Mouse (Mus musculus) forebrain, embryonic 15.5 days (tissue): Measurements from ENCODE around the gene Nrarp. TPM values are rescaled to one million over a fixed set of nuclear protein-coding genes. Genes with fewer than 3 reads are reported as not detected.

ENCODE experiments used
- ATAC-seq: fragments of 200-750 bp; cut with Nextera tagmentation; replicated peaks from 2 replicates; pipeline ENCODE4 v1.8.0; 2017; ENCODE audit warnings: mild to moderate bottlenecking, moderate TSS enrichment, moderate library complexity
- H3K27ac ChIP-seq: fragments of 300-500 bp; sonication (generic); replicated peaks from 2 replicates; pipeline ENCODE4 v1.5.1; 2015; ENCODE audit warnings: mild to moderate bottlenecking, inconsistent platforms
- H3K27me3 ChIP-seq: fragments of 300-500 bp; sonication (generic); 2 replicates; pipeline ENCODE4 v1.6.1; 2015; ENCODE audit warnings: inconsistent platforms
- H3K36me3 ChIP-seq: fragments of 300-500 bp; sonication (generic); 2 replicates; pipeline ENCODE4 v1.6.1; 2015; ENCODE audit warnings: mild to moderate bottlenecking, inconsistent platforms
- H3K4me1 ChIP-seq: fragments of 300-500 bp; sonication (generic); 2 replicates; pipeline ENCODE4 v1.6.1; 2015; ENCODE audit warnings: inconsistent platforms
- H3K4me2 ChIP-seq: fragments of 300-500 bp; sonication (generic); replicated peaks from 2 replicates; pipeline ENCODE4 v1.6.1; 2015; ENCODE audit warnings: mild to moderate bottlenecking, inconsistent platforms
- H3K4me3 ChIP-seq: fragments of 300-500 bp; sonication (generic); 2 replicates; pipeline ENCODE4 v1.5.1; 2015; ENCODE audit warnings: mild to moderate bottlenecking, inconsistent platforms
- H3K9ac ChIP-seq: fragments of 300-500 bp; sonication (generic); replicated peaks from 2 replicates; pipeline ENCODE4 v1.6.1; 2015; ENCODE audit warnings: mild to moderate bottlenecking, inconsistent platforms
- H3K9me3 ChIP-seq: fragments of 300-500 bp; sonication (generic); 2 replicates; pipeline ENCODE4 v1.6.1; 2016; ENCODE audit warnings: inconsistent platforms
- WGBS: fragments of 180-500 bp; shearing (Covaris S2); methylation state at CpG from one replicate; pipeline ENCODE4 v1.1.7; 2015; ENCODE audit warnings: mixed read lengths; 5-methylcytosine and 5-hydroxymethylcytosine counted together
- polyA plus RNA-seq: library from polyadenylated mRNA; unstranded; fragments of >200 nt; fragmentation: Nextera tagmentation; extraction: Ambion mirVana; gene quantifications from 2 replicates; pipeline ENCODE4 v1.2.1, GENCODE M21; 2015

Gene Nrarp
- polyA plus RNA-seq, 1 experiment from 2014 or later = 27.5 TPM

- Histone ChIP-seq H3K27ac (peak overlapping the region; percentile 69), H3K9me3 (no peaks in the 10 kb centered on the region), H3K36me3 (no peaks in the 10 kb centered on the region), H3K27me3 (no peaks in the 10 kb centered on the region), H3K4me2 (peak overlapping the region; percentile 84), H3K9ac (peak overlapping the region; percentile 59), H3K4me1 (peaks cover 40% of the 10 kb centered on the region), H3K4me3 (peak overlapping the region; percentile 49)
- WGBS = 9% methylated on average over 4 of the region's 4 CpGs
- peak; percentile 21 for ATAC-seq
Measured at GRCm38 (mm10) chr2:25167481-25167880, 13.1 kb upstream of the Nrarp start.

DNA sequence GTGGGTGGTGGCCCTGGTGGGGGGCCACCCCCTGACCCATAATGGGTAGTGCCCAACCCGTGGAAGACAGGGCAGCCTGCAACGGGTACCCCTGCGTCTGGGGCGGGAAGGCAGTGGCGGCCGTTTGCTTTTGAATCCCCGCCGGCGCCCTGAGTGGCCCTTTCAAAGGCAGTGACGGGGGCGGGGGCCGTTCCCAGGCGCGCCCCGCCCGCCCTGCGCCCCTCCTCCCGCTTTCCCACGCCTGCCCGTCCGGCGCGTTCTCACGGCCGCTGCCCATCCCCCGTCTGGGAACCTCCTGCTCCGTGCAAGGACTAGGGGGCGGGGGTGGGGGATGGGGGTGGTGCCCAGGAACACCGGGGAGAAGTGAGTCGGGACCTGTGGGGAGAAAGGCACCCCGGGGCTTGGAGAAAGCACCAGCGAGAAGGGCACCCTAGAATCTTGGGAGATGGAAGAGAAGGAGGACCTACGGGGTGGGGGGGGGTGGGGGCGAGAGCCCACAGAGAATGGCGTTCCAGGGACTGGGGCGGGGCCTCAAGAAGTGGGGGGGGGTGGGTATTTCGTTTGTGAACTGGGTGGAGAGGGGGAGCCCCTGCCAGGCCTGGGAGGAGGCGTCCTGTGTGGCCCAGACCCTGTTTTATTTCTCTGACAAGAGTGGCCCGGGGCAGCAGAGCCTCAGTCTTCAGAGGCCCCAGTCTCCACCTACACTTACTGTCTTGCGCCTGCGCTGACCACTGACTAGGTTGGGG lies 12.5 kb upstream of the Nrarp start:
- WGBS = under 1% methylated on average over 35 of the region's 41 CpGs
- Histone ChIP-seq H3K4me2 (peak overlapping the region; percentile 84), H3K36me3 (no peaks in the 10 kb centered on the region), H3K4me3 (peak overlapping the region; percentile 49), H3K4me1 (peaks cover 40% of the 10 kb centered on the region), H3K27me3 (no peaks in the 10 kb centered on the region), H3K9me3 (no peaks in the 10 kb centered on the region), H3K9ac (peak overlapping the region; percentile 59), H3K27ac (peak overlapping the region; percentile 69)
- ATAC-seq = peak; percentile 74

DNA sequence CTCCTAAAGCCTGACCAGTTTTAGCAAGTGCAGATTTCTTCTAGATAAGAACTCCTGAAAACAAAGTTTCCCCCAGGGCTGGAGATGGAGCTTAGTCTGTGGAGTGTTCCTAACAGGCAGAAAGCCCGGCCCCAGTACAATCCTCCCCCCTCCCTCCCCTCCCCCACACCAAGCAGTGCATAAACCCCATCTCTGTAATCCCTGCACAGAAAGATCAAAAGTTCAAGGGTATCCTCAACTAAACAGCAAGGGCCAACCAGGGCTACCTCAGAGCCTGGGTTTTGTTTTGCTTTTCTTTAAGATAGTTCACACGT lies 11.9 kb upstream of the Nrarp start:
- peak overlapping the region; percentile 49 for H3K4me3 ChIP-seq
- H3K9ac ChIP-seq = 0 out of 2 replicates have a peak overlapping the region, but pooled peaks have one; percentile 59
- H3K27me3 ChIP-seq = no peaks in the 10 kb centered on the region
- peak overlapping the region; percentile 69 for H3K27ac ChIP-seq
- H3K4me1 ChIP-seq = peaks cover 36% of the 10 kb centered on the region
- no peaks in the 10 kb centered on the region for H3K36me3 ChIP-seq
- WGBS = 4% methylated on average over 2 of the region's 2 CpGs
- no peaks in the 10 kb centered on the region for H3K9me3 ChIP-seq
- no peak for ATAC-seq
- peak overlapping the region; percentile 84 for H3K4me2 ChIP-seq

DNA sequence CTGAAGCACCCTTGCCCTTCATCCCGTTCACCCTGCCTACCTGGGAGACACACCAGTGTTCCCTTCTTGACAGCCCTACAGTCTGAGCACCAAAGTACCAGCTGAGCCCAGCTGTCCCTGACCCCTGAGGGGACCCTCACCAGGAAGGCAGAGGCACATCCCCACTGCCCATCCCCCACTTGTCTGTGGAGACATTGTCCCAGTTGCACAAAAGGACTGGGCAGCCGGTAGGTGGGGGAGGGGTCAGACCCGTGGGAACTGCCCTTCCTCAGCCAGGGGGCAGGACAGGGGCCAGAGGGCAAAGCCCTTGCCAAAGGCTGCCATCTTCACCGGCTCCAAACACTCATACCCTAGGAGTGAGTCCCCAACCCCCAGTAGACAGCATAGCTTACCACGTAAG lies 10.8 kb upstream of the Nrarp start:
- Histone ChIP-seq H3K4me2 (no peak overlapping the region), H3K36me3 (no peaks in the 10 kb centered on the region), H3K4me1 (peaks cover 32% of the 10 kb centered on the region), H3K9ac (no peak overlapping the region), H3K9me3 (no peaks in the 10 kb centered on the region), H3K27ac (peak overlapping the region; percentile 22; the same call in 1 of the 2 replicates), H3K27me3 (no peaks in the 10 kb centered on the region), H3K4me3 (no peak overlapping the region)
- ATAC-seq = no peak
- 18% methylated on average over 5 of the region's 5 CpGs for WGBS

- 54% methylated on average over 10 of the region's 10 CpGs for WGBS
- no peak for ATAC-seq
- Histone ChIP-seq H3K9me3 (no peaks in the 10 kb centered on the region), H3K27ac (peak overlapping the region; percentile 22; the same call in 1 of the 2 replicates), H3K36me3 (no peaks in the 10 kb centered on the region), H3K4me2 (no peak overlapping the region), H3K27me3 (no peaks in the 10 kb centered on the region), H3K4me1 (peaks cover 32% of the 10 kb centered on the region), H3K4me3 (no peak overlapping the region), H3K9ac (no peak overlapping the region)
Measured at GRCm38 (mm10) chr2:25170326-25171100, 10.0 kb upstream of the Nrarp start.

DNA sequence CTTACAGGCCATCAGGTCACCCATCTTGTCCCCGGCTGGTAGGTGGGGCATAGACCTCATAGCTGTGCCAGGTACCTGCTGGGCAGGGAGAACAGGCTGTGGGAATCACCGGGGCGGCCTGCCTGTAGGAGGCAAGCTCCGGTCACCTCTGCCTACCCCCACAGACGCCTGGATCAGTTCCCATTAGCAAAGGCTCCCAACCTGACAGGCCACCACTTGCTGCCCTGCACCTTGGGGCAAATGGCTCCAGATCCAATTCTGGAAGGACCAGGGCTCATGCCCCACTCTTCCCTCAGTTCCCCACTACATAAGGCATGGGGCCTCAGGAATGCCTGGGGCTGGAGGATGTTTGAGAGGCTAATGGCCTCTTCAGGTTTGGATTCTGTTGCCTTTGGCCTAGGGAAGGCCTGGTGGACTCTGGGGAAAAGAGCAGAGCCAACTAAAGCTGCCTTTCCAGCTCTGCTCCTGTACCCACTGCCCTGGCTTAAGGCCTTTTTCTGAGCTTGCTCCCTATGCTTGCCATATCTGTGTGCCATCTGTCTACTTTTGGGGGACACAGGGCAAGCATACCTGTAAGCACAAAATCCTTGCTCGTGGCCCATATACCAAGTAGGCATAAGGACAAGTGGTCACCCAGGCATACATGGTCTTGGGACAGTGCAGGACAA lies 9.3 kb upstream of the Nrarp start:
- no peak for ATAC-seq
- Histone ChIP-seq H3K36me3 (no peaks in the 10 kb centered on the region), H3K4me1 (peaks cover 39% of the 10 kb centered on the region), H3K4me2 (no peak overlapping the region), H3K9ac (no peak overlapping the region), H3K9me3 (no peaks in the 10 kb centered on the region), H3K27me3 (no peaks in the 10 kb centered on the region), H3K4me3 (no peak overlapping the region), H3K27ac (peak overlapping the region; percentile 22; the same call in 1 of the 2 replicates)
- 83% methylated on average over 6 of the region's 6 CpGs for WGBS

DNA sequence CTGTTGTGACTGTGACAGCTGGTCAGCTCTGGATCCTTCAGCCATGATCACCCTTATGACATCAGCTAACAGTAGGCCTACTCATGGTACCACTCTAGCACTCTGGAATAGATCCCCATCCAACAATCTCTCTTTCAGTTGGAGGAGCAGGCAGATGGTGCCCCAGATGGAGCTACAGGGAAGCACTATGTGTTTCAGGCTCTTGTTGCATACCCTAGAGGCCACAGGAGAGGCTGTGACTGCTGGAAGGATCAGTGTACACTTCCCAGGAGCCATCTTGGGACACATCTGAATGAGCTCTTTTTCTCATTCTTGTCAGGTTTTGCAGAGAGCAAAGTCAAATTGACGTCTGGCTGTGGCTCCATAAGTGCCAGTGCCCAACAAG lies 8.8 kb upstream of the Nrarp start:
- Histone ChIP-seq H3K9me3 (no peaks in the 10 kb centered on the region), H3K4me1 (peaks cover 44% of the 10 kb centered on the region), H3K27me3 (no peaks in the 10 kb centered on the region), H3K36me3 (no peaks in the 10 kb centered on the region), H3K4me3 (no peak overlapping the region), H3K4me2 (no peak overlapping the region), H3K9ac (no peak overlapping the region), H3K27ac (no peak overlapping the region)
- 52% methylated on average over 1 of the region's 1 CpGs for WGBS
- ATAC-seq = no peak

DNA sequence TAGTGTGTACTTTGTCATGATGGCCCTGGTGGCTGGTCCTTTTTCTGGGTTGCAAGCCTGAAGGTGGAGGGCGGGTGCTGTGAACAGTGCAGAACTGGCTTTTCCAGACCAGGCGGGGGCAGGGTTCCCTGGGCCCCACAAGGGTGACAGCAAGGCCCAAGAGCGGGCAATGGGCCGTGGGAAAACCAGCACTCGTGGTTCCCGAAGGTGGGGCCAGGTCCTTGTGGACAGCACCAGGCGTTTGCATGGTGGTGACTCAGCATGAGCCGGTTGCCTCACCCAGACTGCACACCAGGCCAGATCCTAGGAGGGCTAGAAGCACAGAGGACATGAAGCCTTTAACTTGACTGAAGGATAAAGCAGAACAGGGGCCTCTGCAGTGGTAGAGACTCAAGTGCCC lies 7.9 kb upstream of the Nrarp start:
- H3K27me3 ChIP-seq = no peaks in the 10 kb centered on the region
- no peak overlapping the region for H3K4me2 ChIP-seq
- no peaks in the 10 kb centered on the region for H3K9me3 ChIP-seq
- 82% methylated on average over 8 of the region's 8 CpGs for WGBS
- H3K27ac ChIP-seq = no peak overlapping the region
- H3K4me3 ChIP-seq = no peak overlapping the region
- H3K36me3 ChIP-seq = no peaks in the 10 kb centered on the region
- peaks cover 50% of the 10 kb centered on the region for H3K4me1 ChIP-seq
- no peak overlapping the region for H3K9ac ChIP-seq
- ATAC-seq = no peak

DNA sequence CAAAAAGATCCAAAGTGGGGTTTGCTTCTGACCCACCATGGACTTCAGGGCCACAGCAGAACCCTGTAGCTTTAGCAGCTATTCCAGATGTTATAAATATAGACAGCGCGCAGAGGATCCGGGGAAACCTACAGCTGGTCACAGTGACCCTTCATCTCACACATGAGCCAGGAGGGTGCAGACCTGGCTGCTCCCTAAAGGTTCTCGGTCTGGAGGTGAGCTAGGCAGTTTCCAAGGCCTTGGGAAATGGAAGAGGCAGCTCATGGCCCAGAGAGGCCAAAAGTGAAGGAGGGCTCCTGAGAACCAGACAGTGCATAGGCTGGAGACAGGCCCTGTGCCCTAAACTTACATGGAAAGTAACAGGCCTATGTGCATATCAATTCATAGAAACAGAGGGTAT lies 6.7 kb upstream of the Nrarp start:
- no peaks in the 10 kb centered on the region for H3K36me3 ChIP-seq
- H3K4me1 ChIP-seq = peaks cover 51% of the 10 kb centered on the region
- ATAC-seq = no peak
- no peak overlapping the region for H3K27ac ChIP-seq
- H3K9ac ChIP-seq = no peak overlapping the region
- no peaks in the 10 kb centered on the region for H3K9me3 ChIP-seq
- no peak overlapping the region for H3K4me2 ChIP-seq
- no peaks in the 10 kb centered on the region for H3K27me3 ChIP-seq
- no peak overlapping the region for H3K4me3 ChIP-seq
- 97% methylated on average over 4 of the region's 4 CpGs for WGBS

- no peak overlapping the region for H3K9ac ChIP-seq
- peaks cover 52% of the 10 kb centered on the region for H3K4me1 ChIP-seq
- no peak overlapping the region for H3K27ac ChIP-seq
- no peak overlapping the region for H3K4me3 ChIP-seq
- ATAC-seq = no peak
- no peaks in the 10 kb centered on the region for H3K9me3 ChIP-seq
- no peaks in the 10 kb centered on the region for H3K27me3 ChIP-seq
- H3K36me3 ChIP-seq = no peaks in the 10 kb centered on the region
- no peak overlapping the region for H3K4me2 ChIP-seq
- WGBS = 64% methylated on average over 7 of the region's 7 CpGs
Measured at GRCm38 (mm10) chr2:25174866-25175689, 5.5 kb upstream of the Nrarp start.

- Histone ChIP-seq H3K9ac (no peak overlapping the region), H3K27ac (no peak overlapping the region), H3K4me1 (peaks cover 51% of the 10 kb centered on the region), H3K4me2 (no peak overlapping the region), H3K27me3 (no peaks in the 10 kb centered on the region), H3K36me3 (no peaks in the 10 kb centered on the region), H3K4me3 (no peak overlapping the region), H3K9me3 (no peaks in the 10 kb centered on the region)
- no peak for ATAC-seq
- WGBS = 79% methylated on average over 4 of the region's 4 CpGs
Measured at GRCm38 (mm10) chr2:25175690-25176078, 4.9 kb upstream of the Nrarp start.
